Mouse (Mus musculus) MEL (cell line): ENCODE data around the gene Pfkm. TPM values are rescaled to one million over a fixed set of nuclear protein-coding genes. Genes with fewer than 3 reads are reported as not detected.

Experiments used
- DNase-seq: peaks from one replicate; pipeline ENCODE4 v3.0.0; 2011; ENCODE audit warnings: low read depth, low spot score
- H3K27ac ChIP-seq: 2 replicates; pipeline ENCODE4 v1.5.1; 2012; ENCODE audit warnings: low read depth, mild to moderate bottlenecking, control low read depth, low read length, moderate library complexity; ENCODE audit not compliant: control insufficient read depth
- H3K27me3 ChIP-seq, 2 experiments: fragments of 150-350 bp in 1 of 2; sonication (generic) in 1 of 2; 2 replicates each; pipeline ENCODE4 v1.6.1; 2012; ENCODE audit warnings: low read length in 2 of 2, mild to moderate bottlenecking in 2 of 2, improper control_type of control experiment in 1 of 2, moderate library complexity in 1 of 2; ENCODE audit not compliant: insufficient read depth in 2 of 2, control insufficient read depth in 1 of 2
- H3K36me3 ChIP-seq, 2 experiments: 2 replicates each; pipeline ENCODE4 v1.6.1; 2012 to 2014; ENCODE audit warnings: low read length in 2 of 2, improper control_type of control experiment in 1 of 2, inconsistent platforms in 1 of 2, mild to moderate bottlenecking in 1 of 2; ENCODE audit not compliant: insufficient read depth in 2 of 2, control insufficient read depth in 1 of 2
- H3K4me1 ChIP-seq, 2 experiments: fragments of 150-350 bp in 1 of 2; sonication (generic) in 1 of 2; 2 replicates each; pipeline ENCODE4 v1.6.1; 2012; ENCODE audit warnings: low read length in 2 of 2, improper control_type of control experiment in 1 of 2, mild to moderate bottlenecking in 1 of 2; ENCODE audit not compliant: insufficient read depth in 2 of 2, control insufficient read depth in 1 of 2
- H3K4me3 ChIP-seq, 2 experiments: fragments of 150-350 bp in 1 of 2; sonication (generic) in 1 of 2; 2 replicates each; pipeline ENCODE4 v1.5.1; 2012; ENCODE audit warnings: low read depth in 2 of 2, low read length in 2 of 2, mild to moderate bottlenecking in 2 of 2, moderate library complexity in 2 of 2, control low read depth in 1 of 2, improper control_type of control experiment in 1 of 2; ENCODE audit not compliant: control insufficient read depth in 1 of 2, insufficient read depth in 1 of 2
- H3K79me2 ChIP-seq: 2 replicates; pipeline ENCODE4 v1.6.1; 2012; ENCODE audit warnings: mild to moderate bottlenecking, low read length, moderate library complexity; ENCODE audit not compliant: control insufficient read depth, poor library complexity, insufficient read depth
- H3K9ac ChIP-seq: 2 replicates; pipeline ENCODE4 v1.6.1; 2012; ENCODE audit warnings: low read depth, mild to moderate bottlenecking, control low read depth, low read length, moderate library complexity; ENCODE audit not compliant: control insufficient read depth, poor library complexity, severe bottlenecking
- H3K9me3 ChIP-seq: fragments of 150-350 bp; sonication (generic); replicated peaks from 2 replicates; pipeline ENCODE4 v1.6.1; 2012; ENCODE audit warnings: mild to moderate bottlenecking, low read length, improper control_type of control experiment, moderate library complexity; ENCODE audit not compliant: insufficient read depth
- CHD1 ChIP-seq: IDR thresholded peaks from 2 replicates; pipeline ENCODE4 v1.6.1; 2012; ENCODE audit warnings: low read depth, mild to moderate bottlenecking, inconsistent platforms, low read length, improper control_type of control experiment
- CTCF ChIP-seq, 3 experiments: IDR thresholded peaks in 2 of 3; conservative IDR thresholded peaks in 1 of 3; 2 replicates each; pipeline ENCODE4 v1.5.1; 2011 to 2012; ENCODE audit warnings: low read length in 3 of 3, low read depth in 2 of 3, mild to moderate bottlenecking in 2 of 3, improper control_type of control experiment in 1 of 3, inconsistent platforms in 1 of 3, mixed read lengths in 1 of 3, moderate library complexity in 1 of 3; ENCODE audit not compliant: control insufficient read depth in 1 of 3, insufficient read depth in 1 of 3, poor library complexity in 1 of 3, severe bottlenecking in 1 of 3
- E2F4 ChIP-seq: IDR thresholded peaks from 2 replicates; pipeline ENCODE4 v1.6.1; 2011; ENCODE audit warnings: low read depth, low read length, improper control_type of control experiment, borderline replicate concordance
- ELF1 ChIP-seq: IDR thresholded peaks from 2 replicates; pipeline ENCODE4 v1.6.1; 2014; ENCODE audit warnings: low read depth, mild to moderate bottlenecking, inconsistent platforms, low read length, improper control_type of control experiment, moderate library complexity
- EP300 ChIP-seq, 2 experiments: IDR thresholded peaks; 2 replicates each; pipeline ENCODE4 v1.6.1; 2011; ENCODE audit warnings: improper control_type of control experiment in 2 of 2, low read length in 2 of 2, low read depth in 1 of 2, mild to moderate bottlenecking in 1 of 2
- ETS1 ChIP-seq: IDR thresholded peaks from 2 replicates; pipeline ENCODE4 v1.6.1; 2012; ENCODE audit warnings: low read depth, mild to moderate bottlenecking, inconsistent platforms, low read length, improper control_type of control experiment, moderate library complexity
- GATA1 ChIP-seq: IDR thresholded peaks from 2 replicates; pipeline ENCODE4 v1.6.1; 2011; ENCODE audit warnings: low read depth, low read length, improper control_type of control experiment
- HCFC1 ChIP-seq: IDR thresholded peaks from 2 replicates; pipeline ENCODE4 v1.6.1; 2012; ENCODE audit warnings: low read depth, mild to moderate bottlenecking, inconsistent platforms, low read length, improper control_type of control experiment, moderate library complexity
- JUND ChIP-seq: IDR thresholded peaks from 2 replicates; pipeline ENCODE4 v1.6.1; 2011; ENCODE audit warnings: low read depth, mild to moderate bottlenecking, improper control_type of control experiment, low read length
- KAT2A ChIP-seq: conservative IDR thresholded peaks from 2 replicates; pipeline ENCODE4 v1.6.1; 2012; ENCODE audit warnings: low read depth, low read length, improper control_type of control experiment, inconsistent platforms
- MEF2A ChIP-seq: IDR thresholded peaks from 2 replicates; pipeline ENCODE4 v1.6.1; 2014; ENCODE audit warnings: low read depth, mild to moderate bottlenecking, inconsistent platforms, low read length, improper control_type of control experiment; ENCODE audit not compliant: poor library complexity, insufficient replicate concordance, severe bottlenecking; ENCODE audit errors: extremely low read depth
- MYB ChIP-seq: IDR thresholded peaks from 2 replicates; pipeline ENCODE4 v1.6.1; 2011; ENCODE audit warnings: mild to moderate bottlenecking, low read depth, low read length, improper control_type of control experiment
- MYC ChIP-seq: IDR thresholded peaks from 2 replicates; pipeline ENCODE4 v1.6.1; 2011; ENCODE audit warnings: low read depth, mild to moderate bottlenecking, low read length, improper control_type of control experiment, moderate library complexity
- NELFE ChIP-seq: IDR thresholded peaks from 2 replicates; pipeline ENCODE4 v1.6.1; 2011; ENCODE audit warnings: low read depth, low read length, improper control_type of control experiment
- NRF1 ChIP-seq: IDR thresholded peaks from 2 replicates; pipeline ENCODE4 v1.6.1; 2014; ENCODE audit warnings: low read depth, mild to moderate bottlenecking, inconsistent platforms, low read length, improper control_type of control experiment, moderate library complexity; ENCODE audit not compliant: poor library complexity, insufficient read depth, severe bottlenecking
- SIN3A ChIP-seq: IDR thresholded peaks from 2 replicates; pipeline ENCODE4 v1.6.1; 2012; ENCODE audit warnings: low read length, improper control_type of control experiment, inconsistent platforms
- SMC3 ChIP-seq: IDR thresholded peaks from 2 replicates; pipeline ENCODE4 v1.6.1; 2011; ENCODE audit warnings: low read depth, low read length, improper control_type of control experiment
- USF2 ChIP-seq, 2 experiments: IDR thresholded peaks; 2 replicates each; pipeline ENCODE4 v1.6.1; 2011 to 2012; ENCODE audit warnings: improper control_type of control experiment in 2 of 2, low read length in 2 of 2, borderline replicate concordance in 1 of 2, inconsistent platforms in 1 of 2, low read depth in 1 of 2, mild to moderate bottlenecking in 1 of 2; ENCODE audit not compliant: insufficient read depth in 1 of 2
- polyA plus RNA-seq, 2 experiments: library from polyadenylated mRNA; stranded (reverse) in 1 of 2; unstranded in 1 of 2; fragments of >175 nt in 1 of 2; fragments of >200 nt in 1 of 2; gene quantifications; 2 replicates each; pipeline versions ENCODE4 v1.2.1 to v1.2.4; 2012; ENCODE audit warnings: low replicate concordance in 2 of 2, low read depth in 1 of 2; ENCODE audit not compliant: insufficient read length in 2 of 2, insufficient read depth in 1 of 2, missing spikeins in 1 of 2
- total RNA-seq: library from RNA; depleted of rRNA; stranded (reverse); fragments of 300-350 nt; gene quantifications from 2 replicates; pipeline ENCODE4 v1.2.3, GENCODE M21; 2012

The Pfkm gene
- total and polyA plus RNA-seq, 3 experiments, result 125 to 150 TPM; not detected in 1

GRCm38 (mm10) chr15:98051685-98052084 is 40.7 kb upstream of the Pfkm start (continued):
- no peak for TF ChIP-seq CHD1
- TF ChIP-seq KAT2A, result no peak
- TF ChIP-seq JUND, result no peak
- TF ChIP-seq E2F4, result no peak
- peak; percentile 84 for TF ChIP-seq SIN3A
- TF ChIP-seq USF2 (IDR thresholded peaks at IDR 0.05; ENCODE audit: borderline replicate concordance in 1 of 2, insufficient read depth in 1 of 2, low read depth in 1 of 2, low read length in 2 of 2), result peak in 1 of 2 experiments; percentile 61; a peak in 1 of 4 replicates
- peak; percentile 61 for TF ChIP-seq GATA1
- TF ChIP-seq ELF1, result no peak
- 0 out of 2 replicates have a peak, but pooled peaks have one; percentile 21 for TF ChIP-seq ETS1
- TF ChIP-seq MYB, result no peak
- no peak for TF ChIP-seq MEF2A
- peak; percentile 67; the same call in 1 of the 2 replicates for TF ChIP-seq MYC
- no peak for TF ChIP-seq NELFE

GRCm38 (mm10) chr15:98055246-98055645 is 37.1 kb upstream of the Pfkm start:
- DNase-seq, result peak; percentile 79
- H3K9me3 ChIP-seq, result no peaks in the 10 kb centered on the region
- TF ChIP-seq NRF1, result no peak
- TF ChIP-seq USF2 (IDR thresholded peaks at IDR 0.05; ENCODE audit: borderline replicate concordance in 1 of 2, insufficient read depth in 1 of 2, low read depth in 1 of 2, low read length in 2 of 2), result no peak
- TF ChIP-seq CTCF (IDR thresholded peaks at IDR 0.05 in 2 of 3, conservative IDR thresholded peaks at IDR 0.05 in 1 of 3; ENCODE audit: control insufficient read depth in 1 of 3, insufficient read depth in 1 of 3, low read depth in 2 of 3, low read length in 3 of 3, poor library complexity in 1 of 3, severe bottlenecking in 1 of 3), result peak; percentile 51 to 77 (median 62)
- peak; percentile 21; the same call in 1 of the 2 replicates for TF ChIP-seq SMC3
- no peak for TF ChIP-seq JUND
- no peak for TF ChIP-seq KAT2A
- no peak for TF ChIP-seq HCFC1
- TF ChIP-seq EP300 (IDR thresholded peaks at IDR 0.05; ENCODE audit: low read depth in 1 of 2, low read length in 2 of 2), result no peak

More at GRCm38 (mm10) chr15:98055246-98055645, 37.1 kb upstream of the Pfkm start:
- Histone ChIP-seq H3K36me3 (peaks cover 8 to 54% of the 10 kb centered on the region in 2 experiments), H3K4me1 (peaks cover 5 to 9% of the 10 kb centered on the region in 2 experiments), H3K27me3 (no peaks in the 10 kb centered on the region), H3K9ac (no peak overlapping the region), H3K27ac (no peak overlapping the region), H3K79me2 (no peaks in the 10 kb centered on the region), H3K4me3 (no peak overlapping the region)
